Mouse (Mus musculus) heart, adult 9 months (tissue): ENCODE results near the gene Il4ra.
A peak's percentile ranks its signal among the peaks of the same experiment; 100 is the strongest.

ENCODE experiments used
- DNase-seq, 2 experiments: peaks; one replicate each; pipeline ENCODE4 v3.0.0; 2022; ENCODE audit warnings: low spot score in 2 of 2

Il4ra gene

GRCm38 (mm10) chr7:125549916-125550315 lies 2.0 kb upstream of the Il4ra start:
- DNase-seq: no peak

- peak; percentile 74 to 75 for DNase-seq
These were observed 989 bp upstream of the Il4ra start for GRCm38 (mm10) chr7:125550881-125551381.

- no peak for DNase-seq
These were observed 1.1 kb downstream of the Il4ra start for GRCm38 (mm10) chr7:125552851-125553555.

GRCm38 (mm10) chr7:125553653-125554428 lies 1.9 kb downstream of the Il4ra start:
- DNase-seq: no peak

GRCm38 (mm10) chr7:125554456-125555114 lies 2.7 kb downstream of the Il4ra start:
- DNase-seq: no peak

GRCm38 (mm10) chr7:125555351-125555872 lies 3.5 kb downstream of the Il4ra start:
- peak; percentile 46 to 68 for DNase-seq

GRCm38 (mm10) chr7:125556096-125556495 lies 4.2 kb downstream of the Il4ra start:
- DNase-seq: no peak

GRCm38 (mm10) chr7:125556865-125557264 lies 4.9 kb downstream of the Il4ra start:
- DNase-seq: peak in 1 of 2 experiments; percentile 33

GRCm38 (mm10) chr7:125558401-125558945 lies 6.6 kb downstream of the Il4ra start:
- no peak for DNase-seq

- no peak for DNase-seq
These were observed 7.1 kb downstream of the Il4ra start for GRCm38 (mm10) chr7:125558997-125559396.

- peak in 1 of 2 experiments; percentile 71 for DNase-seq
These were observed 7.6 kb downstream of the Il4ra start for GRCm38 (mm10) chr7:125559537-125559936.

- DNase-seq: peak; percentile 63 to 73
These were observed 8.3 kb downstream of the Il4ra start for GRCm38 (mm10) chr7:125560146-125560785.

- DNase-seq: peak; percentile 91 to 93
These were observed 9.3 kb downstream of the Il4ra start for GRCm38 (mm10) chr7:125561085-125561690.

- no peak for DNase-seq
These were observed 10.5 kb downstream of the Il4ra start for GRCm38 (mm10) chr7:125562413-125562812.

- DNase-seq: no peak
These were observed 11.2 kb downstream of the Il4ra start for GRCm38 (mm10) chr7:125563093-125563492.

GRCm38 (mm10) chr7:125564316-125565024 lies 12.6 kb downstream of the Il4ra start:
- DNase-seq: no peak

GRCm38 (mm10) chr7:125565516-125566285 lies 13.8 kb downstream of the Il4ra start:
- no peak for DNase-seq

- DNase-seq: peak in 1 of 2 experiments; percentile 41
These were observed 14.5 kb downstream of the Il4ra start for GRCm38 (mm10) chr7:125566420-125566819.

GRCm38 (mm10) chr7:125568888-125569287 lies 17.0 kb downstream of the Il4ra start:
- DNase-seq: no peak
